ENCODE assay signal across 15 mouse cellular contexts in the genomic region with DNA sequence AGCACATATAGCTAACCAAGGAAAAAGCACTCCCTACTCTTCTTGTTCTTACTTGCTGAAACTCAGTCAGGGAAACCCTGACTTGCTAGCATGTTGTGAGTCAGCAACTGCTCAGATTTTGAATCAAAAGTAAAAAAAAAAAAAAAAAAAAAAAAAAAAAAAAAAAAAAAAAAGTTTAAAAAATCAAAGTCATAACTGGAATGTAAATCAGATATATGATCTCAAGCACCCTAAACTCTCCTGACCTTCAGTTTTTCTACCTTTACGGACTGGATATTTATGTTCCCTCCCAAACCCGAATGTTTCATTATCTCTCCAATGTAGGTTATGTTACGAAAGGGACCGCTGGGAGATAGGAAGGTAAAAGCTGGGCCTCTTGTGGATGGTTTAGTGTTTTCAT.
"Had no signal": no experiment of that assay in that cellular context is flagged by ENCODE, and none has a peak within 500 bp of the region (broad histone marks: within the 10 kb centered on the region; RNA-seq: fewer than 3 reads in every experiment).

No protein-coding gene starts in this region.

- H3K4me3 ChIP-seq: neural tube, embryonic 12.5 days; neural tube, embryonic 13.5 days; neural tube, embryonic 15.5 days; stomach, embryonic 15.5 days had no signal

- DNase-seq: retina, postnatal 1 day; right cerebral cortex, adult 18-20 months; right cerebral cortex, postnatal 14 days; right cerebral cortex, postnatal 25 days; right cerebral cortex, postnatal 4 days; spleen, adult 18-20 months; thymus, adult 18-20 months; thymus, adult 2 months; thymus, postnatal 14 days; thymus, postnatal 25 days; thymus, postnatal 4 days had no signal

- H3K4me2 ChIP-seq: neural tube, embryonic 12.5 days; neural tube, embryonic 13.5 days; neural tube, embryonic 15.5 days; stomach, embryonic 15.5 days had no signal

- H3K27me3 ChIP-seq: neural tube, embryonic 12.5 days; neural tube, embryonic 13.5 days; neural tube, embryonic 15.5 days; stomach, embryonic 15.5 days had no signal

- H3K9me3 ChIP-seq: neural tube, embryonic 12.5 days; neural tube, embryonic 13.5 days; neural tube, embryonic 15.5 days; stomach, embryonic 15.5 days had no signal

- H3K9ac ChIP-seq: neural tube, embryonic 12.5 days; neural tube, embryonic 13.5 days; neural tube, embryonic 15.5 days; stomach, embryonic 15.5 days had no signal

- H3K27ac ChIP-seq: neural tube, embryonic 12.5 days; neural tube, embryonic 13.5 days; neural tube, embryonic 15.5 days had no signal

- H3K4me1 ChIP-seq: neural tube, embryonic 12.5 days; neural tube, embryonic 15.5 days; stomach, embryonic 15.5 days had no signal

- H3K36me3 ChIP-seq: neural tube, embryonic 12.5 days; neural tube, embryonic 13.5 days; neural tube, embryonic 15.5 days; stomach, embryonic 15.5 days had no signal
